14 mouse cellular contexts compared by ENCODE assay signal in genomic region chr10:17989136-17989535, GRCm38 (mm10). TPM values are rescaled to one million over a fixed set of nuclear protein-coding genes. Genes with fewer than 3 reads are reported as not detected.
A peak's percentile ranks its signal among the peaks of the same experiment; 100 is the strongest.
DNase-seq lines count a peak whose midpoint lies in the region; TF ChIP-seq lines count a peak whose summit lies in the region.
"Had no signal": no experiment of that assay in that cellular context is flagged by ENCODE, and none has a peak within 500 bp of the region (broad histone marks: within the 10 kb centered on the region; RNA-seq: fewer than 3 reads in every experiment).

No protein-coding gene starts in this region.

- H3K36me3 ChIP-seq in megakaryocyte, embryonic 14.5 days (replicated peaks; ENCODE audit: low read length): no peaks in the 10 kb centered on the region
- no peaks in the 10 kb centered on the region for H3K36me3 ChIP-seq in splenic B cell, adult 2 months (ENCODE audit: control insufficient read depth, insufficient read depth, low read length, poor library complexity, severe bottlenecking)
- H3K36me3 ChIP-seq: embryonic facial prominence, embryonic 13.5 days; hindbrain, embryonic 12.5 days had no signal

- TF ChIP-seq POLR2A in bone marrow, adult 2 months (IDR thresholded peaks at IDR 0.05; ENCODE audit: borderline replicate concordance, control insufficient read depth, low read depth, low read length): no peak

- WGBS in bone marrow, adult 2 months: 3% methylated on average over 6 of the region's 6 CpGs

- H3K27ac ChIP-seq in bone marrow, adult 2 months (ENCODE audit: control insufficient read depth, insufficient read depth, low read depth, low read length, poor library complexity): peak overlapping the region; percentile 52
- H3K27ac ChIP-seq: embryonic facial prominence, embryonic 13.5 days; hindbrain, embryonic 12.5 days had no signal

- TF ChIP-seq CTCF in bone marrow, adult 2 months (IDR thresholded peaks at IDR 0.05; ENCODE audit: control insufficient read depth, insufficient read depth, low read length): no peak

- H3K4me3 ChIP-seq in bone marrow, adult 2 months (replicated peaks; ENCODE audit: control insufficient read depth, low read depth, low read length): peak overlapping the region; percentile 66
- H3K4me3 ChIP-seq in megakaryocyte, embryonic 14.5 days (replicated peaks): peak overlapping the region; percentile 78
- H3K4me3 ChIP-seq: embryonic facial prominence, embryonic 13.5 days; hindbrain, embryonic 12.5 days had no signal

- DNase-seq in spleen, postnatal 36 days (ENCODE audit: low spot score in 2 of 2): peak; percentile 4 to 14
- no peak for DNase-seq in spleen, postnatal 14 days (ENCODE audit: low spot score in 2 of 2)
- DNase-seq in splenic B cell, adult 2 months (ENCODE audit: low read depth, low spot score): peak; percentile 39
- no peak for DNase-seq in thymus, postnatal 36 days
- DNase-seq in cerebellum, adult 11-12 months: no peak
- DNase-seq in yolk sac, embryonic 10.5 days (ENCODE audit: low spot score): no peak
- DNase-seq: heart, adult 11 months; kidney, postnatal 14 days; liver, postnatal 0 days; right cerebral cortex, adult 18-20 months had no signal

- H3K9me3 ChIP-seq in megakaryocyte, embryonic 14.5 days: 0 out of 2 replicates have a peak, but pooled peaks cover 6% of the 10 kb centered on the region
- H3K9me3 ChIP-seq: embryonic facial prominence, embryonic 13.5 days; hindbrain, embryonic 12.5 days had no signal

- H3K27me3 ChIP-seq in megakaryocyte, embryonic 14.5 days (replicated peaks): no peaks in the 10 kb centered on the region
- H3K27me3 ChIP-seq in splenic B cell, adult 2 months (ENCODE audit: control insufficient read depth, insufficient read depth, low read length, poor library complexity, severe bottlenecking): no peaks in the 10 kb centered on the region
- H3K27me3 ChIP-seq: embryonic facial prominence, embryonic 13.5 days; hindbrain, embryonic 12.5 days had no signal

- no peaks in the 10 kb centered on the region; the same call in 1 of the 2 replicates for H3K4me1 ChIP-seq in bone marrow, adult 2 months (ENCODE audit: control insufficient read depth, insufficient read depth, low read length)
- H3K4me1 ChIP-seq in megakaryocyte, embryonic 14.5 days: 0 out of 2 replicates have a peak, but pooled peaks cover 3% of the 10 kb centered on the region
- H3K4me1 ChIP-seq: embryonic facial prominence, embryonic 13.5 days; hindbrain, embryonic 12.5 days had no signal

RNA-seq across cellular contexts. Expression of gene Abracl, which starts 34.0 kb away (rescaled TPM):
- polyA plus RNA-seq in bone marrow, adult 2 months (2011; ENCODE audit: insufficient read depth, insufficient read length, low replicate concordance, missing spikeins): 74.1 and 129 TPM in 2 replicates
- polyA plus RNA-seq in megakaryocyte, embryonic 14.5 days (2012; ENCODE audit: insufficient read depth, low replicate concordance): 127 TPM in 1 of 2 replicates, not detected in the other

RNA-seq across cellular contexts. Expression of gene Heca, which starts 41.3 kb away (rescaled TPM):
- polyA plus RNA-seq in bone marrow, adult 2 months (2011; ENCODE audit: insufficient read depth, insufficient read length, low replicate concordance, missing spikeins): 5.7 and 9.1 TPM in 2 replicates
- 2.2 and 4.0 TPM in 2 replicates for polyA plus RNA-seq in megakaryocyte, embryonic 14.5 days (2012; ENCODE audit: insufficient read depth, low replicate concordance)

Comparison
In these comparisons a context has a peak if more than half of its experiments do, and no peak if none do; other contexts are left out.
1. DNase-seq: peak in spleen, postnatal 36 days (2 of 2) and splenic B cell, adult 2 months (single experiment); none in spleen, postnatal 14 days (0 of 2), thymus, postnatal 36 days (0 of 2), cerebellum, adult 11-12 months (single experiment) and yolk sac, embryonic 10.5 days (single experiment).